Mouse (Mus musculus) adrenal gland (tissue): ENCODE measurements around the gene Hal.

Experiments used
- intact Hi-C: fragments of 180-260 bp; cut with DNase I; formaldehyde crosslinking; loops from one replicate; pipeline ENCODE4 v1.15.1; 2025

Gene Hal

GRCm38 (mm10) chr10:93559786-93560185, 71.2 kb downstream of the Hal start:
- intact Hi-C loops, result loop anchor here (10.0 kb wide), 1 partner anchor 515 kb away; no protein-coding TSS in a partner anchor

- intact Hi-C loops, result loop anchor here (10.0 kb wide), 1 partner anchor 520 kb away; no protein-coding TSS in a partner anchor
Observed at GRCm38 (mm10) chr10:93564518-93565090, 76.0 kb downstream of the Hal start.

GRCm38 (mm10) chr10:93567066-93567465, 78.5 kb downstream of the Hal start:
- intact Hi-C loops, result loop anchor here (10.0 kb wide), 1 partner anchor 522 kb away; no protein-coding TSS in a partner anchor

GRCm38 (mm10) chr10:93567841-93568566, 79.4 kb downstream of the Hal start:
- intact Hi-C loops, result loop anchor here (10.0 kb wide), 1 partner anchor 523 kb away; no protein-coding TSS in a partner anchor

- intact Hi-C loops, result loop anchor here (10.0 kb wide), 1 partner anchor 524 kb away; no protein-coding TSS in a partner anchor
Observed at GRCm38 (mm10) chr10:93568671-93569070, 80.1 kb downstream of the Hal start.
